Mouse (Mus musculus) cerebellum, adult 9-11 months (tissue): ENCODE data around the gene Adora1.

Experiments used
- DNase-seq: peaks from one replicate; pipeline ENCODE4 v3.0.0; 2022

Gene Adora1

DNA sequence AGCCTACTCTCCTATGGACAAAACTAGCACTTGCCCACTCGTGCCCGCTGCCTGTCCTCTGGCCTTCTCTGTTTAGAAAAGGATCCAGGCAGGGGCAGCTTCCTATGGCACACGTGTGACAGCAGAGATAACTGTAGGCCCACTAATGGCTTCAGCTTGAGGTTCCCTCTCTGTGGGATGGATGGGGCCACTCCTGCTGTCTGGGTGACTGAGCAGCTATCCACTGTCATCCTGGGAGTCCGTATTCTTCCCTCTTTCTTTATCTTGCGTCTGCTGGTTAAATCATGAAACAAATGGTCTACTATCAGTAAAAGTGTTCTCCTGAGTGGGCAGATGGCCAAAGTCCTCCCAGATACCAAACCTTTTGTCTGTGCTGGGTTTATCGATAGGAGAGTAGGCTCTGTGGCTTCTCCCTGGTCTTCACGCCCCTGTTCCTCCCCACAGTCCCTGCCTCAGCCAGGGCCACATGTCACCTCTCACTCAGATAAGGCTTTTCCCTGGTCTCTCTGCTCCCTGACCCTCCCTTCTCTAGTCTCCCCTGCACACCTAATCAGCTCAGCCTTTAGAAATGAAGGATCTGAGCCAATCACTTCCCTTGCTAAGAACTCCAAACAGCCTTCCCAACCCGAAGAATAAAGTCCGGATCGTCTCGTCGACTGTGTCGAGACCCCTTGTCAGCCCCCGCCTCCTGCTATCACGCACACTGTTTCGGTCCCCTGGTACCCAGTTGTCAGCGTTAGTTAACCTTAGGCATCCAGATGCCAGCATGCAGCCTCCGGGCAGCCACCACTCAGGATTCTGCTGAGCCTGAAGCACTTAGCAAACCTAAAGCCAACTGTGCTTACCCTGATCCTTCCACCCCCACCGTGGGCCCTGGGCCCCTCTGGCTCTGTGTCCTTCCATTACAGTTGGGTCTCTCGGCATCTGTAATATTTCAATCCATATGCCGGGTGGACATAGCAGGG is 82.3 kb downstream of the Adora1 start:
- DNase-seq: no peak

DNA sequence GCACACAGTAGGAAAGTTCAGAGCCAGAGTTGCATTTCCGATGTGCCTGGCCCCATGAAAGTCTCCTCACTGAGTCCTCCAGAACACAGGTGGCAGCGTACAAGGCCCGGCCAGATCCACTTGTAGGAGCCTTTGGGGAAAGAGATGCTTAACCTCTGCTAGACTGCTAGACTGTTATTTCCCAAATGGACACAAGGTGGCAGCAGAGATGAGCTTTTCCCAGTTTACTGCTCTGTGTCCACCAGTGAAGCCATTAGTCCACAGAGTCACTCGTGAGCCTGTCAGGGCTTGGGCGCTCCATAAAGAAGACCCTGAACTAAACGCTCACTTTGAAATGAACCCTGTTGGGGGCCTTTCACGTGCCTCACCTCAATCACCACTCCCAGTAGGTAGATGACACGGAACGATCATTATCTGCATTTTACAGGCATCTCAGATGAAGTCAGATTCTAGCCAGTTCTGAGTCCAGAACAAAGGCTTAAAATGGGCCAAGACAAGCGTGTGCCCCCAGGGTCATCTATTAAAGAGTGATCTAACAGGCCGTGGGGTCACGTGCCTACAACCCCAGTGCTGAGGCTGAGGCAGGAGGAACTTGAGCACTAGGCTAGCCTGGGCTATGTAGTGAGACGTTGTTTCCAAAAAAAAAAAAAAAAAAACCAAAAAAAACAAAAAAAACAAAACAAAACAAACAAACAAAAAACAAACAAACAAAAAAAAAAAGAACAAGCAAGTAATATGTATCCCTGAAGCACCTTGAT is 83.4 kb downstream of the Adora1 start:
- peak; percentile 86 for DNase-seq

DNA sequence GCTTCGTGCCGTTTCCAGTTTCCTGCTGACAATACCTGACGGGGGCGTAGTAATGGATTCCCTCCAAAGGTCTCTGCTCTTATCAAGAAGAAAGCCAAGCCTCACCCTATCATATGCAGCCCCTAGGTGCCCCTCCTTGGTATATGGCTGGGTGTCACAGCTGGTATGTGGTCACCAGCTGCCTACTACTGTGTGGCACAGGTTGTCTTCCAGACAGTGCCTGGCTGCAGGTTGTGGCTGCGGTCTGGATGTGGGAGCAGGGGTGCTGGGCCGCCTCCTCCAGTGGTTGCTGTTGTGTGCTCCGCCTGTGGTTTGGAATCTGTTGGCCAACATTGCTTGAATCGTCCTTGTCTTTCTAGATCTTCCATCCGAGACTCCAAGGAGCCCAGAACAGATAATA is 84.5 kb downstream of the Adora1 start:
- DNase-seq: no peak

GRCm38 (mm10) chr1:134150076-134150475 is 85.2 kb downstream of the Adora1 start:
- DNase-seq: no peak
